Comparison of ENCODE assay signal across 10 mouse cellular contexts in the genomic region with DNA sequence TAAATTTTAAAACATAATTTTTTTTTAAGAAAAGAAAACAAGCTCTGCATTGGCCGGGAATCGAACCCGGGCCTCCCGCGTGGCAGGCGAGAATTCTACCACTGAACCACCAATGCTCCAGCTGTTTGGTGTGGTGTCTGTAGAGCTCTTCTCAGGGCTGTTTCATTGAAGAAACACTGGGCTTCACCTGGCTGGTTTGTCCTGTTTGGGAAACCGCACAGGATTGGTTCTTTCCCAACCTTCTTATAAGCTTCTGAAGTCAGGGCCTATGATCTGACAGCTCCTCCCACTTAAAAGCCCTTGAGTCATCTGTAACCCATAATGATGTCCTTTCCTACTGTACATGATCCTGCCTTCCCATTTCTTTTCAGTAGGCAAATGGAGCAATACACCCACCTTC. TPM values are rescaled to one million over a fixed set of nuclear protein-coding genes. Genes with fewer than 3 reads are reported as not detected.
DNase-seq lines count a peak whose midpoint lies in the region; ATAC-seq and TF ChIP-seq lines count a peak whose summit lies in the region.
"Had no signal": no experiment of that assay in that cellular context is flagged by ENCODE, and none has a peak within 500 bp of the region (broad histone marks: within the 10 kb centered on the region; RNA-seq: fewer than 3 reads in every experiment).

No protein-coding gene starts in this region.

- no peak overlapping the region for H3K4me2 ChIP-seq in lung, postnatal 0 days (replicated peaks; ENCODE audit: low read depth, low read length)
- H3K4me2 ChIP-seq in stomach, embryonic 14.5 days (replicated peaks; ENCODE audit: low read depth, low read length) = peak overlapping the region; percentile 16; the same call in 1 of the 2 replicates
- H3K4me2 ChIP-seq: midbrain, embryonic 11.5 days; neural tube, embryonic 13.5 days had no signal

- H3K9me3 ChIP-seq in heart, embryonic 10.5 days = no peaks in the 10 kb centered on the region
- no peaks in the 10 kb centered on the region for H3K9me3 ChIP-seq in lung, postnatal 0 days (ENCODE audit: low read length)
- no peaks in the 10 kb centered on the region for H3K9me3 ChIP-seq in stomach, embryonic 14.5 days (ENCODE audit: control insufficient read depth, low read depth, low read length)
- H3K9me3 ChIP-seq: neural tube, embryonic 13.5 days had no signal

- H3K4me3 ChIP-seq in heart, embryonic 10.5 days = no peak overlapping the region
- H3K4me3 ChIP-seq in lung, postnatal 0 days (ENCODE audit: low read depth, low read length) = no peak overlapping the region
- peak overlapping the region; percentile 1; the same call in 1 of the 2 replicates for H3K4me3 ChIP-seq in embryonic fibroblast, embryonic 13.5 days (ENCODE audit: insufficient read depth, low read length)
- no peak overlapping the region for H3K4me3 ChIP-seq in stomach, embryonic 14.5 days (ENCODE audit: low read depth, low read length)
- H3K4me3 ChIP-seq: neural tube, embryonic 13.5 days had no signal

- no peak overlapping the region for H3K27ac ChIP-seq in heart, embryonic 10.5 days
- H3K27ac ChIP-seq in lung, postnatal 0 days (ENCODE audit: low read length) = no peak overlapping the region
- H3K27ac ChIP-seq in embryonic fibroblast, embryonic 13.5 days (ENCODE audit: insufficient read depth, low read length) = peak overlapping the region; percentile 19
- peak overlapping the region; percentile 85 for H3K27ac ChIP-seq in stomach, embryonic 14.5 days (ENCODE audit: low read length)
- H3K27ac ChIP-seq: neural tube, embryonic 13.5 days had no signal

- TF ChIP-seq CTCF in lung, postnatal 0 days (IDR thresholded peaks at IDR 0.05) = no peak
- TF ChIP-seq CTCF in embryonic fibroblast, embryonic 13.5 days (IDR thresholded peaks at IDR 0.05; ENCODE audit: borderline replicate concordance, insufficient read depth, low read length) = no peak

- TF ChIP-seq POLR2A in embryonic fibroblast, embryonic 13.5 days (IDR thresholded peaks at IDR 0.05; ENCODE audit: low read depth, low read length) = no peak

- ATAC-seq in lung, postnatal 0 days = 0 out of 2 replicates have a peak, but pooled peaks have one; percentile 34
- no peak for ATAC-seq in stomach, embryonic 14.5 days (ENCODE audit: insufficient number of reproducible peaks, insufficient read depth, low FRiP score, low read depth)

- 90% methylated on average over 7 of the region's 7 CpGs for WGBS in heart, embryonic 10.5 days
- WGBS in lung, postnatal 0 days = 88% methylated on average over 7 of the region's 7 CpGs
- 91% methylated on average over 7 of the region's 7 CpGs for WGBS in stomach, embryonic 14.5 days

- H3K9ac ChIP-seq in lung, postnatal 0 days (replicated peaks; ENCODE audit: low read depth) = no peak overlapping the region
- no peak overlapping the region for H3K9ac ChIP-seq in stomach, embryonic 14.5 days (replicated peaks; ENCODE audit: low read depth, low read length)
- H3K9ac ChIP-seq: neural tube, embryonic 13.5 days had no signal

- 0 out of 2 replicates have a peak, but pooled peaks cover 3% of the 10 kb centered on the region for H3K4me1 ChIP-seq in heart, embryonic 10.5 days
- H3K4me1 ChIP-seq in lung, postnatal 0 days (ENCODE audit: insufficient read depth, low read depth, low read length) = no peaks in the 10 kb centered on the region
- H3K4me1 ChIP-seq in embryonic fibroblast, embryonic 13.5 days (ENCODE audit: control insufficient read depth, insufficient read depth, low read length) = peaks cover 12% of the 10 kb centered on the region
- H3K4me1 ChIP-seq in stomach, embryonic 14.5 days (ENCODE audit: control insufficient read depth, insufficient read depth, low read length) = no peaks in the 10 kb centered on the region; the same call in 1 of the 2 replicates
- H3K4me1 ChIP-seq: neural tube, embryonic 13.5 days had no signal

- no peaks in the 10 kb centered on the region for H3K27me3 ChIP-seq in heart, embryonic 10.5 days (ENCODE audit: insufficient read depth, poor library complexity, severe bottlenecking)
- H3K27me3 ChIP-seq in lung, postnatal 0 days (replicated peaks; ENCODE audit: insufficient read depth, low read length) = no peaks in the 10 kb centered on the region
- no peaks in the 10 kb centered on the region for H3K27me3 ChIP-seq in stomach, embryonic 14.5 days (ENCODE audit: control insufficient read depth, insufficient read depth, low read length)
- H3K27me3 ChIP-seq: neural tube, embryonic 13.5 days had no signal

- intact Hi-C loops in heart, postnatal 14 days (cut with DNase I) = no loop called here

- DNase-seq in heart, postnatal 14 days = peak; percentile 35 to 43
- no peak for DNase-seq in heart, embryonic 10.5 days (ENCODE audit: low spot score)
- no peak for DNase-seq in lung, postnatal 0 days (ENCODE audit: low spot score)
- no peak for DNase-seq in lung, postnatal 14 days
- no peak for DNase-seq in testis, postnatal 14 days (ENCODE audit: low spot score)
- no peak for DNase-seq in adrenal gland, postnatal 4 days (ENCODE audit: low spot score in 2 of 2)

- peaks cover 45% of the 10 kb centered on the region for H3K36me3 ChIP-seq in heart, embryonic 10.5 days
- H3K36me3 ChIP-seq in lung, postnatal 0 days (ENCODE audit: insufficient read depth, low read length) = 0 out of 2 replicates have a peak, but pooled peaks cover 9% of the 10 kb centered on the region
- peaks cover 13% of the 10 kb centered on the region for H3K36me3 ChIP-seq in stomach, embryonic 14.5 days (ENCODE audit: control insufficient read depth, insufficient read depth, low read length)

- TF ChIP-seq EP300 in lung, postnatal 0 days (IDR thresholded peaks at IDR 0.05) = no peak

RNA-seq across cellular contexts. Expression of a gene that starts 12.8 kb away (rescaled TPM):
- 10 to 100 TPM; 15.5 to 16.2 TPM for total RNA-seq in heart, postnatal 14 days (2021)
- 25.3 and 31.8 TPM in 2 replicates for polyA plus RNA-seq in heart, embryonic 10.5 days (2016; fragmentation: Nextera tagmentation; extraction: Ambion mirVana)
- polyA plus RNA-seq in lung, postnatal 0 days (2015; fragmentation: Nextera tagmentation; extraction: Ambion mirVana) = 10.0 and 11.1 TPM in 2 replicates
- 21.1 and 22.0 TPM in 2 replicates for polyA plus RNA-seq in embryonic fibroblast, embryonic 13.5 days (2011; ENCODE audit: insufficient read length, low read depth, missing spikeins)
- polyA plus RNA-seq in stomach, embryonic 14.5 days (2014; fragmentation: Nextera tagmentation; extraction: Ambion mirVana) = 18.7 and 20.9 TPM in 2 replicates
- 10 to 100 TPM; 29.9 to 30.0 TPM for total RNA-seq in adrenal gland, postnatal 4 days (2021)

Comparison
In these comparisons a context has a peak if more than half of its experiments do, and no peak if none do; other contexts are left out.
1. DNase-seq: peak in heart, postnatal 14 days (2 of 2); none in heart, embryonic 10.5 days (single experiment), lung, postnatal 0 days (single experiment), lung, postnatal 14 days (single experiment), testis, postnatal 14 days (single experiment) and adrenal gland, postnatal 4 days (0 of 2).
2. H3K27ac ChIP-seq: peak in embryonic fibroblast, embryonic 13.5 days (single experiment) and stomach, embryonic 14.5 days (single experiment); none in heart, embryonic 10.5 days (single experiment) and lung, postnatal 0 days (single experiment).